Mouse (Mus musculus) thymus, adult 2 months (tissue): ENCODE data around the gene Cyp11a1.

Experiments used
- CTCF ChIP-seq: fragments of 200-500 bp; IDR thresholded peaks from 2 replicates; pipeline ENCODE4 v1.5.1; 2012; ENCODE audit warnings: mild to moderate bottlenecking, control low read depth, low read length, moderate library complexity, borderline replicate concordance; ENCODE audit not compliant: control insufficient read depth, poor library complexity, insufficient read depth; ENCODE audit errors: extremely low read depth
- POLR2A ChIP-seq: fragments of 200-500 bp; IDR thresholded peaks from 2 replicates; pipeline ENCODE4 v1.6.1; 2012; ENCODE audit warnings: mild to moderate bottlenecking, low read length, control low read depth, moderate library complexity; ENCODE audit not compliant: control insufficient read depth, poor library complexity, insufficient read depth; ENCODE audit errors: extremely low read depth

DNA sequence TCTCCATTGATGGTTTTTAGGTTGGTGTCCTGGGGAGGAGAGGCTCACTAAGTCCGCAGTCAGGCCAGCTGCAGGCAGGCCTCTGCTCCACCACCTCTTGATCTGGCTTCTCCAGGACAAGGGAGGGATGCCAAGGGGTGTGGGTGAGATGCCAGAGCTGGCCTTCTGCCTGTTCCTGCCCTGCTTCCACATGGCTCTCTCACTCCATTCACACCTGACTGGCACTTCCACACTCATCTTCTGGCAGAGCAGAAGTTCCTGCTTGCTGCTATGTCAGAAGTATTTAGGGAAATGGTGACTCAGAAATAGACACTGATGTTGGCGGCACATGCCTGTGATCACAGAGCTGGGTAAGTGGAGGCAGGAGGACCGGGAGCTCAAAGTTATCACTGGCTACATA, 61.3 kb downstream of the Cyp11a1 start:
- TF ChIP-seq POLR2A (no peak), CTCF (no peak)
